Mouse (Mus musculus) midbrain, embryonic 12.5 days (tissue): ENCODE results near the gene Col27a1. TPM values are rescaled to one million over a fixed set of nuclear protein-coding genes. Genes with fewer than 3 reads are reported as not detected.
A peak's percentile ranks its signal among the peaks of the same experiment; 100 is the strongest.

Experiments used
- ATAC-seq: fragments of 200-750 bp; cut with Nextera tagmentation; 2 replicates; pipeline ENCODE4 v1.8.0; 2017; ENCODE audit warnings: low read depth, moderate TSS enrichment, moderate library complexity; ENCODE audit not compliant: low FRiP score
- H3K27ac ChIP-seq: fragments of 300-500 bp; sonication (generic); replicated peaks from 2 replicates; pipeline ENCODE4 v1.5.1; 2016; ENCODE audit warnings: mild to moderate bottlenecking
- H3K27me3 ChIP-seq: fragments of 300-500 bp; sonication (generic); 2 replicates; pipeline ENCODE4 v1.6.1; 2016; ENCODE audit warnings: mild to moderate bottlenecking
- H3K36me3 ChIP-seq: fragments of 300-500 bp; sonication (generic); 2 replicates; pipeline ENCODE4 v1.6.1; 2016
- H3K4me1 ChIP-seq: fragments of 300-500 bp; sonication (generic); 2 replicates; pipeline ENCODE4 v1.6.1; 2016
- H3K4me2 ChIP-seq: fragments of 300-500 bp; sonication (generic); replicated peaks from 2 replicates; pipeline ENCODE4 v1.6.1; 2016; ENCODE audit warnings: mild to moderate bottlenecking, moderate library complexity
- H3K4me3 ChIP-seq: fragments of 300-500 bp; sonication (generic); 2 replicates; pipeline ENCODE4 v1.5.1; 2016; ENCODE audit warnings: mild to moderate bottlenecking
- H3K9ac ChIP-seq: fragments of 300-500 bp; sonication (generic); replicated peaks from 2 replicates; pipeline ENCODE4 v1.6.1; 2016; ENCODE audit warnings: mild to moderate bottlenecking, moderate library complexity
- H3K9me3 ChIP-seq: fragments of 300-500 bp; sonication (generic); 2 replicates; pipeline ENCODE4 v1.6.1; 2016; ENCODE audit warnings: mild to moderate bottlenecking
- WGBS: fragments of 180-500 bp; shearing (Covaris S2); methylation state at CpG from one replicate; pipeline ENCODE4 v1.1.7; 2016; 5-methylcytosine and 5-hydroxymethylcytosine counted together
- polyA plus RNA-seq: library from polyadenylated mRNA; unstranded; fragments of >200 nt; fragmentation: Nextera tagmentation; extraction: Ambion mirVana; gene quantifications from 2 replicates; pipeline ENCODE4 v1.2.1, GENCODE M21; 2016

The Col27a1 gene
- polyA plus RNA-seq, 1 experiment from 2014 or later = 4.0 TPM

DNA sequence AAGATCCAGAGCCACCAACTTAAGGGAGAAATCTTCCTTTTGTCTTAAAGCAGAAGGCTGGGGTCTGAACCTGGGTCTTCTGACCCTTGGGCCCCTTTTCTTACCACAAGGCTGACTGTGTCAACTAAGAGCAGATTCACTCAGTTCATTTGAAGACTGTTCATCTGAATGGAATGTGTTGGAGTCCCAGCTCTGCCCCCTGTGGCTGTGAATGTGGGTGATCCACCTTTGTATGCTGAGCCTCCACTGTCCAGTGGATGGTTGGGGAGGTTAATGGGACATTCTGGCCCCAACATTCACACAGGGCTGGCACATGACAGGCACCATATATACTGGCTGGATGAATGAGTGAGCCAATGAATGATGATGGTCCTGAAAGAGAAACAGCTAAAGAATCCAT is 34.2 kb downstream of the Col27a1 start:
- Histone ChIP-seq H3K27ac (no peak overlapping the region), H3K27me3 (no peaks in the 10 kb centered on the region), H3K36me3 (no peaks in the 10 kb centered on the region), H3K9me3 (no peaks in the 10 kb centered on the region), H3K4me3 (no peak overlapping the region), H3K9ac (no peak overlapping the region), H3K4me2 (no peak overlapping the region), H3K4me1 (no peaks in the 10 kb centered on the region)
- ATAC-seq = no peak

DNA sequence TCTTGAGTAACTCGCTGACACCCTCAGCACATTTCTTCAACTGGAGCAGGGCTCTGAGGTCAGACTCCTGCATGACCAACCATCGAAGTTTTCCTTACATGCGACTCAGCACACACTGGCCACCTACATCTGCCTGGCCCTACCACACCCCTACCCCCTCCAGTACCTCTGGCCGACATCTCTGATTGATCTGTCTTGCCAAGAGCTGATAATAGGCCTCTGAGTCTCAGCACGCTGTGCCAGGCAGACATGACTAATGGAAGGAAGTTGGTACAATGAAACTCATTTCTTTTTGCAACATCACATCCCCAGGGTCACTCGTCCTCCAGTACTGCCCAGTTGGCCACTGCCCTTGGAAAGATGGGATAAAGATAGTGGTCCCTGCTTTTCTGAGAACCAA is 35.1 kb downstream of the Col27a1 start:
- no peak for ATAC-seq
- H3K4me3 ChIP-seq = no peak overlapping the region
- H3K27me3 ChIP-seq = no peaks in the 10 kb centered on the region
- WGBS = 87% methylated on average over 6 of the region's 6 CpGs
- H3K9me3 ChIP-seq = no peaks in the 10 kb centered on the region
- H3K4me2 ChIP-seq = no peak overlapping the region
- H3K4me1 ChIP-seq = no peaks in the 10 kb centered on the region
- H3K36me3 ChIP-seq = no peaks in the 10 kb centered on the region
- H3K9ac ChIP-seq = no peak overlapping the region
- no peak overlapping the region for H3K27ac ChIP-seq

DNA sequence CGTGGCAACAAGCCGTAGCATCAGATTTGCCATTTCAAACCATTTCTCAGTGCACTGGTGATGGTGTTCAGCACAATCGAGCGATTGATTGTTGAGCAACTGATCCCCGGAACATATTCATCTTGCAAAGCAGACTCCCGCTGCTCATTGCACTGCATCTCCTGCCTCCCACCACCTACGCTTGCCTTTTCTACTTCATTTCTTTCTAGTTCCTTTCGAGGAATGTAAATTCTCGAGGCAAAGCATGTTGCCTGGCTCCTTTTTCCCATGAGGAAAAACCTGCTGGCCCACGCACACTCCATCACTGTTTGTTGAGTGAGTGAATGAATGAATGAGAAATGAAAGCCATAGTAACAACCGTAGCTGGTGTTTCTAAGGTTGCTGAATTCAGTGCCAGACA is 38.0 kb downstream of the Col27a1 start:
- WGBS = 79% methylated on average over 11 of the region's 11 CpGs
- no peak for ATAC-seq
- Histone ChIP-seq H3K27me3 (no peaks in the 10 kb centered on the region), H3K4me2 (no peak overlapping the region), H3K9me3 (no peaks in the 10 kb centered on the region), H3K27ac (no peak overlapping the region), H3K9ac (no peak overlapping the region), H3K4me1 (no peaks in the 10 kb centered on the region), H3K36me3 (no peaks in the 10 kb centered on the region), H3K4me3 (no peak overlapping the region)

DNA sequence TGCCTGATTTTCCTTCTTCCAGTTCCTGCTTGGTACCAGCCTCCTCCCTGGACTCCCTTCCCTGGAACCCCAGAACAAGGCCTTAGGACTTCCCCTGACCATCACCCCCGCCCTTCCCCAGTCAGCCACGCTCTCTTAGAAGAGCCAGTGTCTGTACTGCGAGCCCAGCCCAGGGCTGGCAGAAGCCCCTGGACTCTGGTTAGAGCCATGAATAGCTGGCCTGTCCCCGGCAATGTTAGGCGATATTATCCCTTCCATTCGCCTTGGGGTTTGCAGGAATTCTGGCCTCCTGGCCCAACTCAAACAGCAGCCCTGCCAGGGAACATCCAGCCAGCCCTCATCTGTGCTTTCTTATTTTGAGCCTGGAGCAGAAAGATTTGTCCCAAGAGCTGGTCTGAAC is 39.9 kb downstream of the Col27a1 start:
- WGBS = 88% methylated on average over 6 of the region's 6 CpGs
- H3K27ac ChIP-seq = no peak overlapping the region
- H3K9me3 ChIP-seq = no peaks in the 10 kb centered on the region
- H3K4me1 ChIP-seq = no peaks in the 10 kb centered on the region
- H3K9ac ChIP-seq = no peak overlapping the region
- H3K36me3 ChIP-seq = no peaks in the 10 kb centered on the region
- no peak overlapping the region for H3K4me2 ChIP-seq
- no peak overlapping the region for H3K4me3 ChIP-seq
- no peak for ATAC-seq
- no peaks in the 10 kb centered on the region for H3K27me3 ChIP-seq

DNA sequence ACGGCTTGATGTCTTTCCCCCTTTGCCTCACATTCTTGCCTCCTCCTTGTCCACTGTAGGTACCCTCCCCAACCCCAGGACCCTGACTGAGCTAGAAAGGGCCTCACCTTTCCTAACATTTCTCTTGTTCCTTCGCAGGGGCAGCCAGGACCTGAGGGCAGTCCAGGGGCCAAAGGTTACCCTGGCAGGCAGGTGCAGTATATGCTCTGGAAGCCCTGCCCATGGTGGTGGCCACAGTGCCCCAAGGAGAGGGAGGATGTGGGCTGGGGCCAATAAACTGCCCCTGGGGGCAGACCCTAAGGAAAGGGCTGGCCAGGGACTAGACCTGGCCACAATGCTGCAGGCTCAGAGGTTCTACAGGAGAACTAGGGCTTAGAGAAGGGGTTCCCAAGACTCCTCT is 40.3 kb downstream of the Col27a1 start:
- H3K4me2 ChIP-seq = no peak overlapping the region
- H3K9ac ChIP-seq = no peak overlapping the region
- no peaks in the 10 kb centered on the region for H3K27me3 ChIP-seq
- no peak overlapping the region for H3K4me3 ChIP-seq
- ATAC-seq = no peak
- WGBS = 87% methylated on average over 2 of the region's 2 CpGs
- H3K36me3 ChIP-seq = no peaks in the 10 kb centered on the region
- no peaks in the 10 kb centered on the region for H3K4me1 ChIP-seq
- H3K27ac ChIP-seq = no peak overlapping the region
- H3K9me3 ChIP-seq = no peaks in the 10 kb centered on the region

DNA sequence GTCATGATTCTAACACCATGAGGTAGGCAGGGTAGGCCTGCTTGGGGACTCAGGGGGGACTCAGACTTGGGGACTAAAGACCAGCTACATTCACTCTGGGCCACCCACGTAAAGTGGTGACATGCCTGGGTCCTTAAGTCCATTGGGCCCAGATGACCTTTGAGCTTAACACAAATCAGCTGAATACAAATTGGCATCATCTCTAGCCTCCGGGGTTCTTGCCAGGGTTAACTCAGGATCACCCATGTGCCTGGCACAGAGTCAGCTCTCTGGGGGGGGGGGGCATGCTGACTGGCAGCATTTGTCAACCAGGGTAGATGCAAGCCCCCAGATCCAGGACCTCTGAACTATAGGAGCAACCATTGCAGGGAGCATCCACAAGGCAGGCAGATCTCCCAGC is 42.6 kb downstream of the Col27a1 start:
- Histone ChIP-seq H3K4me2 (no peak overlapping the region), H3K27me3 (no peaks in the 10 kb centered on the region), H3K36me3 (no peaks in the 10 kb centered on the region), H3K4me3 (no peak overlapping the region), H3K9ac (no peak overlapping the region), H3K9me3 (no peaks in the 10 kb centered on the region), H3K27ac (no peak overlapping the region), H3K4me1 (no peaks in the 10 kb centered on the region)
- WGBS = 84% methylated on average over 2 of the region's 2 CpGs
- ATAC-seq = no peak

DNA sequence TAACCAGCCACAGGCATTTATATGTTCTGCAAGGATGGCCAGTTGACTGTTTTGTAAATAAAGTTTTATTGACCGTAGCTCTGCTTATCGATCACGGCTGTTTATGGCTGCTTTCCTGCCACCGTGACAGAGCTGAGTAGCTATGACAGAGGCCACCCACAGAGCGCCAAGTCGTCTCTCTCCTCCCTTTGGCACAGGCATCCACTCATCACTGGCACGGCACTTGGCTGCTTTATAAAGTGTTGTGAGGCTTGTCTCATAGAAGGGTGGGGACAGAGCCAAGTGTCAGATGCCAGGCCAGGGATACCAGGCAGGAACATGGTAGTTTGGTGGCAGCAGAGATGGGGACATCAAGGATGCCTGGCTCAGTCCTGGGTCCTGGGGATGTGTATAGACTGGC is 43.5 kb downstream of the Col27a1 start:
- Histone ChIP-seq H3K9ac (no peak overlapping the region), H3K27me3 (no peaks in the 10 kb centered on the region), H3K4me1 (no peaks in the 10 kb centered on the region), H3K9me3 (no peaks in the 10 kb centered on the region), H3K36me3 (no peaks in the 10 kb centered on the region), H3K4me2 (no peak overlapping the region), H3K27ac (no peak overlapping the region), H3K4me3 (no peak overlapping the region)
- ATAC-seq = no peak
- WGBS = 91% methylated on average over 7 of the region's 7 CpGs

DNA sequence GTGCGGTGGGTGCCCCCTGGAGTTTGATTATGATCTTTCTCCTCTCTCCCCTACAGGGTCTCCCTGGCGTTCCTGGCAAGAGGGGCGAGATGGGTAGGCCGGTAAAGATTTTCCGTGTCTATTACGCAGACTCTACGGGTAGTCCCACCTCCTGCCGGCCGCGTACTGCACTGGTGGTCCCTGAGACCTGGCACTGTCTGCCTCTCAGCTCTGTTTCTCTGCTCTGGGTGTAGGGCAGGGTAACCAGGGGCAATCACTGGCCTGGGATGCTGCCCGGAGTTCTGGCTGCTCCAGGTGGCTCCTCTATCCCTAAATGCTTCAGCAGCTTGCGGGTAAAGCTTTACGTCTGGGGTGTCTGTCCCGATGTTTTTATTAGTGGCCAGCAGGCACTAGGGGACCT is 44.3 kb downstream of the Col27a1 start:
- Histone ChIP-seq H3K4me1 (peaks cover 4% of the 10 kb centered on the region; the same call in 1 of the 2 replicates), H3K27me3 (no peaks in the 10 kb centered on the region), H3K36me3 (no peaks in the 10 kb centered on the region), H3K9ac (no peak overlapping the region), H3K9me3 (no peaks in the 10 kb centered on the region), H3K27ac (no peak overlapping the region), H3K4me3 (no peak overlapping the region), H3K4me2 (no peak overlapping the region)
- ATAC-seq = no peak
- WGBS = 88% methylated on average over 14 of the region's 14 CpGs

DNA sequence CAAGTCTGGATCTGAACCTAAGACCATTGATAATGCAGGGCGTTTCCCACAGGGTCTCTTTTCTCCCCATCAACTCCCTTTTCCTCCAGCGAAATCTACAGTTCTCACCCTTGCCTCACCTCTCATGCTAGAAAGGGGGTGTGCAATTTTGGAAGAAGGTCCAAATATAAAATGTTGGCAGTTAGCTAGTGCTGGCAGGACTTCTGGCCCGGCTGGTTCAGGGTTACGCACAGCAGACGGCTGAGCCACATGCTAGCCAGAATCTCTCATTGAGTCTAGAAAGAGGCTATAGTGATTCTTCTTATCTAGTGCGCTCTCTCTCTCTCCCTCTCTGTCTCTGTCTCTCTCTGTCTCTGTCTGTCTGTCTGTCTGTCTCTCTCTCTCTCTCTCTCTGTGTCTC is 45.3 kb downstream of the Col27a1 start:
- Histone ChIP-seq H3K4me3 (no peak overlapping the region), H3K27ac (no peak overlapping the region), H3K9me3 (no peaks in the 10 kb centered on the region), H3K4me2 (no peak overlapping the region), H3K27me3 (no peaks in the 10 kb centered on the region), H3K9ac (no peak overlapping the region), H3K36me3 (no peaks in the 10 kb centered on the region), H3K4me1 (peaks cover 6% of the 10 kb centered on the region; the same call in 1 of the 2 replicates)
- 83% methylated on average over 6 of the region's 6 CpGs for WGBS
- no peak for ATAC-seq

DNA sequence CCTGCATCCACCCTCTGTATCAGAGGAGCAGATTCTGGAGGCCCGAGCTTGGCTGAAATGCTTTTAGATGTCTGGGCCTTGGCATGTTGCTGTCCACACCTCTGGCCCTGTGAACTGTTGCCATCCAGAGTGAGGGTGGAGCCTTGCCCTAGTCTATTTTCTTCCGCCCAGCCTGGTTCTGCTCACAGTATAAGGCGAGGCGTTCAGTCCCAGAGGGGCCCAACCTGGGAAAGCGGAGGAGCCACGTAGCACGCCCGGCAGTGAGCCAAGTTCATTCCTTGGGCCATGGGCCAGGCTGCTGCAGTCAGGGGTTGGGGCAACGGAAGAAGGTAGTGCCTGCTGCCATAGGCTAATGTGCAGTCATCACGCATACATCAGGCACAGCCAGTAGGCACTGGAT is 46.7 kb downstream of the Col27a1 start:
- 89% methylated on average over 10 of the region's 10 CpGs for WGBS
- Histone ChIP-seq H3K4me3 (no peak overlapping the region), H3K9ac (no peak overlapping the region), H3K36me3 (no peaks in the 10 kb centered on the region), H3K9me3 (no peaks in the 10 kb centered on the region), H3K27me3 (no peaks in the 10 kb centered on the region), H3K27ac (no peak overlapping the region), H3K4me1 (peaks cover 6% of the 10 kb centered on the region; the same call in 1 of the 2 replicates), H3K4me2 (no peak overlapping the region)
- ATAC-seq = no peak

DNA sequence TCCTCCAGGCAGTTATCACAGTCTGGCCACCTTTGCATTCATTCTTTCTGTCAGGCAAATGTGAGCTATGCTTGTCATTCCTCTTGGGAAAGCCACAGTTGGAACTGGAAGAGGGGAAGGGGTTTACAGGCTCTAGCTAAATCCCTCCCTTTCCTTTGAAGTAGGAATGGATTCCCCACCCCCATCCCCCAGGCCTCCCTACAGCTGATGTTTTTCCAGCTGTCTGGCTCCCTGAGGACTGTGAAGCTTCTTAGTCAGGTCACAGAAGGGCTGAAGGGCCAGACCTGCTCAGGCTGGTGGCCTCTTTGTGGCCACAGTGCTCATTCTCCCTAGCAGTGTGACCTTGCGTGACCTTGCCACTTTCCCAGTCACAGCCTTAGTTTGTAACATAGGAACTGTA is 49.1 kb downstream of the Col27a1 start:
- H3K9me3 ChIP-seq = no peaks in the 10 kb centered on the region
- H3K4me3 ChIP-seq = no peak overlapping the region
- H3K4me2 ChIP-seq = no peak overlapping the region
- no peak overlapping the region for H3K27ac ChIP-seq
- H3K4me1 ChIP-seq = peaks cover 6% of the 10 kb centered on the region; the same call in 1 of the 2 replicates
- H3K9ac ChIP-seq = no peak overlapping the region
- no peaks in the 10 kb centered on the region for H3K36me3 ChIP-seq
- 66% methylated on average over 1 of the region's 1 CpGs for WGBS
- peak; percentile 38; the same call in 1 of the 2 replicates for ATAC-seq
- H3K27me3 ChIP-seq = no peaks in the 10 kb centered on the region

DNA sequence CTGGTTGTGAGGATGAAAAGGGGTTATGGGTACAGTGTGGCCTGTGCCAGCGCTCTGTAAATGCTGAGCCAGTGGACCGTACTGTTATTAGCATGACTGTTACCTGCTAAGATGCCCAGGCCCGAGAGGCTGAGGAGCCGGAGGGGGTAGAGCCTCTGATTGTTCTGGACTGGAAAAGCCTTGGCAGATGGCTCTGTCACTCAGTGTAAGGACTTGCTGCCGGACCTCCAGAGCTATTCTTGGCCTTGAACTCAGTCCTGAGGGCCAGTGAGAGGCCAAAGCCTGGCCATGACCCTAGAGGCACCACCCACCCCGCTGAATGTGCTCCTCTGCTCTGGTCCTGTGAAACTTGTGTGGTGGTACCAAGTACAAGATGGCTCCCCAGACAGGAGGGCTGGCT is 52.5 kb downstream of the Col27a1 start:
- no peak overlapping the region for H3K4me3 ChIP-seq
- peaks cover 6% of the 10 kb centered on the region; the same call in 1 of the 2 replicates for H3K4me1 ChIP-seq
- H3K36me3 ChIP-seq = no peaks in the 10 kb centered on the region
- H3K27ac ChIP-seq = no peak overlapping the region
- H3K27me3 ChIP-seq = no peaks in the 10 kb centered on the region
- no peak overlapping the region for H3K4me2 ChIP-seq
- WGBS = 88% methylated on average over 6 of the region's 6 CpGs
- H3K9ac ChIP-seq = no peak overlapping the region
- no peak for ATAC-seq
- H3K9me3 ChIP-seq = no peaks in the 10 kb centered on the region

DNA sequence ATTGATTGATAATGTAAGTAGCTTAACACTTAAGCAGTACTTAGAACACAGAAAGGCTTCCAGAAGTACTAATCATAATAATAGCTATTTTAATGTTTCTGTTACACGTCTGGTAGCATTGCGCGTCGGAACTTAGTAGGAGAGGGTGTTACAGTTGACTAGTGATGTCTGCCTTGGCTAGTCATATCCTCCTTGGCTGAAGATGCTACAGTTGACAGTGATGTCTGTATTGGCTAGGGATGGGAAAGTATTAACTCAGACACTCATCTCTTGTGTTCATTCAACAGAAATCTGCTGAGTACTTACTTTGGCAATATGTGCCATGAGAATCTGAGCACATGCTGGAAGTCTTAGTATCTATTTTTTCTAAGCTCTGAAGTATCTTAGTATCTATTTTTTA is 53.3 kb downstream of the Col27a1 start:
- Histone ChIP-seq H3K4me2 (no peak overlapping the region), H3K27ac (no peak overlapping the region), H3K36me3 (no peaks in the 10 kb centered on the region), H3K9ac (no peak overlapping the region), H3K4me1 (peaks cover 6% of the 10 kb centered on the region; the same call in 1 of the 2 replicates), H3K4me3 (no peak overlapping the region), H3K27me3 (no peaks in the 10 kb centered on the region), H3K9me3 (no peaks in the 10 kb centered on the region)
- no peak for ATAC-seq
- WGBS = 95% methylated on average over 4 of the region's 4 CpGs
